Mouse (Mus musculus) heart, embryonic 15.5 days (tissue): ENCODE measurements at regions not wholly inside any gene's neighbourhood (a gene's known extent, or its start where the extent isn't known, plus 50 kb on each side); places are given as distances from the start of the nearest gene placed in this dataset.
A peak's percentile ranks its signal among the peaks of the same experiment; 100 is the strongest.

Source experiments
- ATAC-seq: fragments of 200-750 bp; cut with Nextera tagmentation; replicated peaks from 2 replicates; pipeline ENCODE4 v1.8.0; 2017; ENCODE audit warnings: low read depth, moderate TSS enrichment; ENCODE audit not compliant: insufficient number of reproducible peaks, insufficient read depth, low FRiP score
- H3K27ac ChIP-seq: fragments of 300-500 bp; sonication (generic); 2 replicates; pipeline ENCODE4 v1.5.1; 2015; ENCODE audit warnings: mild to moderate bottlenecking, inconsistent platforms
- H3K27me3 ChIP-seq: fragments of 300-500 bp; sonication (generic); 2 replicates; pipeline ENCODE4 v1.6.1; 2015; ENCODE audit warnings: inconsistent platforms
- H3K36me3 ChIP-seq: fragments of 300-500 bp; sonication (generic); 2 replicates; pipeline ENCODE4 v1.6.1; 2015; ENCODE audit warnings: mild to moderate bottlenecking, inconsistent platforms
- H3K4me1 ChIP-seq: fragments of 300-500 bp; sonication (generic); replicated peaks from 2 replicates; pipeline ENCODE4 v1.6.1; 2015; ENCODE audit warnings: inconsistent platforms
- H3K4me2 ChIP-seq: fragments of 300-500 bp; sonication (generic); 2 replicates; pipeline ENCODE4 v1.6.1; 2015; ENCODE audit warnings: inconsistent platforms, mild to moderate bottlenecking, moderate library complexity
- H3K4me3 ChIP-seq: fragments of 300-500 bp; sonication (generic); 2 replicates; pipeline ENCODE4 v1.5.1; 2015; ENCODE audit warnings: mild to moderate bottlenecking, inconsistent platforms
- H3K9ac ChIP-seq: fragments of 300-500 bp; sonication (generic); 2 replicates; pipeline ENCODE4 v1.6.1; 2015; ENCODE audit warnings: mild to moderate bottlenecking, inconsistent platforms
- H3K9me3 ChIP-seq: fragments of 300-500 bp; sonication (generic); replicated peaks from 2 replicates; pipeline ENCODE4 v1.6.1; 2016; ENCODE audit warnings: inconsistent platforms
- WGBS: fragments of 180-500 bp; shearing (Covaris S2); methylation state at CpG from one replicate; pipeline ENCODE4 v1.1.7; 2015; ENCODE audit warnings: mixed read lengths; 5-methylcytosine and 5-hydroxymethylcytosine counted together

DNA sequence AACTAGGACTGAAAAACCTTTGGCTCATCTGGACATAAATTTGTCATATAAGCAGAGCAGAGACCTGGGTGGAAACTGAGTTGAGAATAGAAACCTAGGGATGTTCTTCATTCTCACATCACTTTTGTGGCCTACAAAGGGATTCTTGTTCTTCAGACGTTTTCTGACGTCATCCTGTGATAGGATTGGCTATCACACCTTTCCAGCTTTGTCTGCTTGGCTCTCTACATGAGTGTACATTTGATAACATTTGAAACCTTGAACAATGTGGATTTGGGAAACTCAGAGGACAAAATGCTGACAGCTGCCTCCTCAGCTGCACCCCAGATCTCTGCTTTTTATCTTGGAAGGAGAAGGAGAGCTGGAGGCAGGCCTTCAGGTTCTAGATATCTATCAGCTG is 589.7 kb upstream of the Fam160b2 start:
- WGBS = 39% methylated on average over 2 of the region's 2 CpGs
- Histone ChIP-seq H3K4me2 (no peak overlapping the region), H3K4me3 (no peak overlapping the region), H3K27me3 (no peaks in the 10 kb centered on the region), H3K36me3 (no peaks in the 10 kb centered on the region), H3K27ac (no peak overlapping the region), H3K9ac (no peak overlapping the region), H3K4me1 (no peaks in the 10 kb centered on the region), H3K9me3 (no peaks in the 10 kb centered on the region)
- ATAC-seq = no peak

DNA sequence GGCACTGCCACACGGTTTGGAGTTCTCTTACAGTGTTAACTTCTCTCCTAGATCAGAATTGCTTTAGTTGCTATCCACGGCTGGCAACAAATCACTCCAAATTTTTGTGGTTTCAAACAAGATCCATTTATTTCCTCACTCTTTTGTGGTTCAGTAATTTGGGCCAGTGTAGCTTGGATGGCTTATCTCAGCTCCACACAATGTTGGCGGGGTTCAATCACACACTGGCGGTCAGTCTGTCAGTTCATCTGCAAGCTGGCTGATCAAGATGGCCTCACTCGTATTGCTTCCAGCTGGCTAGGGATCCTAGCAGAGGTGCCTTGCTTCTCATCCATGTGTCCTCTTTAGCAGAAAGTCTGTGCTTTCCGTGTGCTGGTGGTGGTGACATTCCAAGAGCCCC is 577.7 kb upstream of the Fam160b2 start:
- Histone ChIP-seq H3K9ac (no peak overlapping the region), H3K36me3 (no peaks in the 10 kb centered on the region), H3K27ac (no peak overlapping the region), H3K4me1 (no peaks in the 10 kb centered on the region), H3K9me3 (no peaks in the 10 kb centered on the region), H3K4me3 (no peak overlapping the region), H3K4me2 (no peak overlapping the region), H3K27me3 (no peaks in the 10 kb centered on the region)
- ATAC-seq = no peak
- 60% methylated on average over 6 of the region's 6 CpGs for WGBS

DNA sequence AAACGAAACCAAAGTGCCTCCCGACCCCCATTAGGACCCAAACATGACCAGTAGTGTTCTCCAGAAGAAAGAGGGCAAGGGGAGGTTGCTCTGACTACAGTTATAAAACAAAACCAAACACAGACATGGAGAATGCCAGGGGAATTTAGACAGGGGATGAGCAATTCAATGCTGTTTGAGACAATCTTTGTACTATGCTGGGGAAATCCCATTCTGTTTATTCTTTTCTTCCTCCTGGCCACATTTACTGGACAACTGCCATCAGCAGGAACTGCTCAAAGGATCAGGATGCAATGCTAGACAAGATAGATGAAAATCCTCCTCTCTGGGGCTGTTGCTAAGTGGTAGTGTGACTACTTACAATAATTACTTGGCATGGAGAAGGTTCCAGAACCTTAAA is 574.5 kb upstream of the Fam160b2 start:
- H3K4me1 ChIP-seq = no peaks in the 10 kb centered on the region
- WGBS = 76% methylated on average over 2 of the region's 2 CpGs
- no peak overlapping the region for H3K4me2 ChIP-seq
- no peaks in the 10 kb centered on the region for H3K9me3 ChIP-seq
- no peak overlapping the region for H3K4me3 ChIP-seq
- no peak overlapping the region for H3K27ac ChIP-seq
- H3K9ac ChIP-seq = no peak overlapping the region
- no peaks in the 10 kb centered on the region for H3K27me3 ChIP-seq
- H3K36me3 ChIP-seq = no peaks in the 10 kb centered on the region
- no peak for ATAC-seq

DNA sequence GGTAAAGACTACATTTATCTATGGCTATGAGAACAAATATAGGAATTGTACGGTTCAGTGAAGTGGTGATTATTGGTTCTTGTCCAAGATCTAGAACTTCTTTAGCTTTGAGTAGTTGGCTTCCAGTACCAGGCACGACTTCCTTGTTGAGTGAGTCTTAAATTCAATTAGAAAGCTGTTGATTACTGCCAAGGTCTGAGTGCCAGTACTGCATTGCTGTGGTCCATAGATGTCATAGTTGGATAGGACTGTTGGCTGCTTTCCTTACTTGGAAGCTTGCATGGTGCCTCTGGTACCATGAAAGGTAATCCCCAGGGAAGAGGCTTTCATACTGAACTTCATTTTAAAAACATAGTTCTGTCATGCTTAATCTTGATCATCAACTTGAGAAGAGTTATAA is 559.9 kb upstream of the Fam160b2 start:
- H3K4me2 ChIP-seq = no peak overlapping the region
- no peaks in the 10 kb centered on the region for H3K27me3 ChIP-seq
- no peaks in the 10 kb centered on the region for H3K36me3 ChIP-seq
- no peak for ATAC-seq
- H3K9ac ChIP-seq = no peak overlapping the region
- H3K4me3 ChIP-seq = no peak overlapping the region
- 67% methylated on average over 2 of the region's 2 CpGs for WGBS
- no peak overlapping the region for H3K27ac ChIP-seq
- no peaks in the 10 kb centered on the region for H3K4me1 ChIP-seq
- H3K9me3 ChIP-seq = no peaks in the 10 kb centered on the region

DNA sequence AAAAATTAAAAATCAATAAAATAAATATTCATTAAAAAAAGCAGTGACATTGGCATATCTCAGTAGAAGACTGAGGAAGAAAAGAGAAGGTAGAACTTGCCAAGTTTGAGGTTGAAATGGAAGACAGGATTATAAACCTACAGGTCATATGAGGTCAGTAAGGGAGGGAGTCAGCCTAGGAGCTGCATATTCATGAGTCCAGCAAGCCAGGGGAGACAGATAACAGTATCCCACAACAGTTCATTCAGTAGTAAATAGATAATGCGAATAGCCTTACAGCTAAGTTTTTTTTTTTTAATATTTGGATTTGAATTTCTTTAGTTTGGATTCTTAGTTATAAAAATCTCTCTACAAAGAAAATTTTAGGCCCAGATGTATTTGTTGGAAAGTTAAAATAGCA is 542.8 kb upstream of the Fam160b2 start:
- Histone ChIP-seq H3K36me3 (no peaks in the 10 kb centered on the region), H3K27ac (no peak overlapping the region), H3K9me3 (no peaks in the 10 kb centered on the region), H3K4me1 (no peaks in the 10 kb centered on the region), H3K27me3 (no peaks in the 10 kb centered on the region), H3K4me3 (no peak overlapping the region), H3K9ac (no peak overlapping the region), H3K4me2 (no peak overlapping the region)
- no peak for ATAC-seq
- 96% methylated on average over 1 of the region's 1 CpGs for WGBS

DNA sequence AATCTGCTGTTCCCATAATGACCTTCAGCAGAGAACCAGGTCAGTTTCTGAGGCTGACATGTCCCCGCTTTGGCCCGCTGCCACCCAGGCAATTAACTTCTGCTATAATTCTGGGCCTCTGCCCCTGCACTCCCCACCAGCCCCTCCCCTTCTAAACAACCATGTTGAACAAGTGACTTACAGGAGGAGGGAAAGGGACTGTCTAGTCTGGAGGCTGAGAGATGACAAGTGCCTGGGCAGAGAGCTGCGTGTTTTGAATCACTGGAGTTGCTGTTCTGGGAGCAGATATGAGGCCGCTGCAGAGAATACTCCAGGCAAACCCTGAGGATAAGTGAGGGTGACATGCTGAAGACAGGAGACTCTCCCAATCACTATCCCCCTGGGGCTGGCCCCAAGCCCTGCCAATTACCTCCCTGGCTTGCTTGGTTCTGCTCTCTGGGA is 530.2 kb upstream of the Fam160b2 start:
- no peaks in the 10 kb centered on the region for H3K27me3 ChIP-seq
- no peaks in the 10 kb centered on the region for H3K36me3 ChIP-seq
- no peaks in the 10 kb centered on the region for H3K9me3 ChIP-seq
- no peak overlapping the region for H3K4me3 ChIP-seq
- ATAC-seq = peak; percentile 94
- H3K4me2 ChIP-seq = peak overlapping the region; percentile 24
- 39% methylated on average over 4 of the region's 4 CpGs for WGBS
- peak overlapping the region; percentile 87 for H3K27ac ChIP-seq
- peaks cover 21% of the 10 kb centered on the region for H3K4me1 ChIP-seq
- H3K9ac ChIP-seq = no peak overlapping the region

DNA sequence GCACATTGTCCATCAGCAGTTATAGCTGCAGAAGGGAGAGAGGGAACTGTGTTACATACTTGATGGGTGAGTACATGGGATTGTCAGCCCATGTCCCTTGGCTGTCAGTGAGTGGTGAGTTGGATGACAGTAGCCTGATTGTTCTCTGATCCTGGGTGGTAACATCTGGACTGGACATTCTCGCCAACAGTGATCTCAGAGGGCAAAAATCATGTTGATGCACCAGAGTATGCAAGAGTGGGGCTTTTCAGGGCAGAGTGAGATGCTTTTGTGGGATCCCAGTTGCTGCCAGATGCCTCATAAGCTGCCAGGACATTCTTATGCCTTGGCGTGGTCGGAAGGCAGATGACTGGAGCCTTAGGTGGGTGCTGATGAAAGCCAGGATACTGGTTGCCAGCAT is 528.9 kb upstream of the Fam160b2 start:
- H3K4me3 ChIP-seq = no peak overlapping the region
- peak overlapping the region; percentile 13; the same call in 1 of the 2 replicates for H3K27ac ChIP-seq
- WGBS = 44% methylated on average over 3 of the region's 3 CpGs
- H3K9me3 ChIP-seq = no peaks in the 10 kb centered on the region
- H3K4me2 ChIP-seq = no peak overlapping the region
- no peak overlapping the region for H3K9ac ChIP-seq
- peaks cover 21% of the 10 kb centered on the region for H3K4me1 ChIP-seq
- no peaks in the 10 kb centered on the region for H3K36me3 ChIP-seq
- no peak for ATAC-seq
- H3K27me3 ChIP-seq = no peaks in the 10 kb centered on the region

DNA sequence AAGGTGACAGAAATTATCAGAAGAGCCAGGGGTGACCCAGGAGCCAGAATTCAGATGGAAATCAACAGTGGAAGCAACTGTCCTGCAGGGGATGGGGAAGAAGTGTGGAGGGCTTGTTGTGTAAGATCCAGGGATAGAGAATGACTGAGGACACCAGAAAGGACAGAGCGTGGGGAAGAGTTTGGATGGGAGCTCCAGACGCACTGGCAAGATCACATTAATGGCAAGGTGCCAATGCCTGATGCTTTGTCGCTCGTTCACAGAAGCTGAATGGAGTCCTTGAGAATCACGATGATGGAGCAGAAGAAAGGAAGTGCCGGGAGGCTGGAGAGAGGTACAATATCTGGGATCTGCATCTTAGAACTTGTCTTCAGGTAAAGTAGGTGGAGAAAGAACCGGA is 519.0 kb upstream of the Fam160b2 start:
- WGBS = 58% methylated on average over 7 of the region's 7 CpGs
- no peak for ATAC-seq
- Histone ChIP-seq H3K9me3 (no peaks in the 10 kb centered on the region), H3K4me2 (no peak overlapping the region), H3K27me3 (no peaks in the 10 kb centered on the region), H3K9ac (no peak overlapping the region), H3K36me3 (no peaks in the 10 kb centered on the region), H3K27ac (no peak overlapping the region), H3K4me1 (no peaks in the 10 kb centered on the region), H3K4me3 (no peak overlapping the region)

DNA sequence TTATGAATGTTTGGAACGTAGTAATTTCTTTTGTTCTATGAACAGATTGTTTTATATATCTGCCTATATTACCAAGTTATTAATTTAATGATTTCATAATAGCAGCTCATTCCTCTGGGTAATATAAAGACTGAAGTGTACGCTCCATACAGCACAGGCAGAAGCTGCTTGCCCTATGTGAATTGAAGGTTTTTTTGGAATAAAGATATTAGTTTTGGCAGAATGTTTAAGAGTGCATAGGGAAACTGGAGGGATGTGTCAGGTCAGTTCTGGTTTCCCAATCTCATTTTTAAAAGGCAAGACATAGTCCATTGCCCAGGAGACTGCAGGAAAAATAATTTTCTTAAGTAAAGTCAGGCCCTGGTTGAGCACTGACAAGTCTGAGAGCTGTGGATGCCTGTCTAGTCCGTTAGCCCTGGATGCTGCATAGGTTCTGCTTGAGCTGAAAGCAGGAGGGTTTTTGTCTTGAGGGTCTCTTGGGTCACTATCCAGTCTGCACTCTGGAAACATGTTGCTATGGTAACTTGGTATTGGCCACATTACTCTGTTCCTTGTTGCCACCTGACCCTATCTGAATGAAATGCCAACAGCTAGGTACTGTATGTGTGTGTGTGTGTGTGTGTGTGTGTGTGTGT is 516.3 kb upstream of the Fam160b2 start:
- ATAC-seq = no peak
- Histone ChIP-seq H3K27ac (no peak overlapping the region), H3K9me3 (no peaks in the 10 kb centered on the region)

DNA sequence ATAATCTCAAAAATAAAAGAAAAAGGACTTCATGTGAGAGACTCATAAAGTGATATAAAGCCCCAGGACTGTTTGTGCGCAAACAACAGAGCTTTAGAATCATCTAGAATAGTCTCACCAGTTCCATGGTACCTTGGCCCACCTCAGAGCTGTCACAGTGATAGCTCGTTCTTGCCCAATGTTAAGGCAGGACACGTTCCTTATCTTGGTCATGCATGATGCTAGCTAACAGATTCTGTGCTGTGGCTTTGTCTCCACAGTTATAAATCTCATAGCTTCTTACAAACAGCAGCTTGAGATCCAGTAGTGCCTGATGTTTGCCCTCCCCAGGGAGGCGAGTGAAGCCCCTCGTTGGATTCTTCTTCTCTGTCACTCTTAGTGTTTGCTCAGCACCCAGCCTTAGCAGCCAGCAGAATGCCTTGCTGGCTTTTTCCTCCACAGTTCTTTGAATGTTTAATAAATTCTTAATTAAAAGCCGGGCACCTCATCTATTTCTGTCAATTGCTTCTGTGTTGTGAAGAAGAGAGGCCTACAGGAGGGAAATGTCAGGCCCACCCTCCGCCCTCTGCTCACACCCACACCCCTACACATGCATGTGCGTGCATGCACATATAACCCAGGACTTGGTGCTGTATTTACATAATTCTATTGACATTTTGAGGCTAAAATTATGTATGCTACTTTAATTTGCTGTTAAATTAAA is 515.6 kb upstream of the Fam160b2 start:
- H3K4me3 ChIP-seq = no peak overlapping the region
- no peaks in the 10 kb centered on the region for H3K9me3 ChIP-seq
- ATAC-seq = no peak
- no peak overlapping the region for H3K27ac ChIP-seq
- H3K9ac ChIP-seq = no peak overlapping the region
- H3K36me3 ChIP-seq = no peaks in the 10 kb centered on the region
- WGBS = 71% methylated on average over 8 of the region's 8 CpGs
- no peaks in the 10 kb centered on the region for H3K4me1 ChIP-seq
- H3K4me2 ChIP-seq = no peak overlapping the region
- no peaks in the 10 kb centered on the region for H3K27me3 ChIP-seq

More for the DNA sequence above, 516.3 kb upstream of the Fam160b2 start:
- H3K4me2 ChIP-seq = no peak overlapping the region
- 79% methylated on average over 3 of the region's 3 CpGs for WGBS
- no peak overlapping the region for H3K9ac ChIP-seq
- H3K27me3 ChIP-seq = no peaks in the 10 kb centered on the region
- H3K36me3 ChIP-seq = no peaks in the 10 kb centered on the region
- H3K4me1 ChIP-seq = no peaks in the 10 kb centered on the region
- no peak overlapping the region for H3K4me3 ChIP-seq

DNA sequence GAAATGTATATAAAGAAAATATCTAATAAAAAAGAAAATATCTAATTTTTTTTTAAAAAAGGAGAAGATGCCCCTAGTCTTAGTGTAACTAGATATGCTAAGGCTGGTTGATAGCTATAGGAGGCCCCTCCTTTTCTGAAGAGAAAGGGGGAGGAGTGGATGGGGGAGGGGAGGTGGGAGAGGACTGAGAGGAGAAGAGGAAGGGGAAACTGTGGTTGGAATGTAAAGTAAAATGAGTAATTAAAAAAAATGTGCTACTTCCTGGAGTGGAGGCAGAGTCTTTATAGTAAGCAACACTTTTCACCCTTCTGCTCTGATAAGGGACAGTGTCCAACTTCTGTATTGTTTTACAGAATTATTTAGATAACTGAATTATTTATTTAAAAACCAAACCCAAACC is 513.6 kb upstream of the Fam160b2 start:
- no peak overlapping the region for H3K4me2 ChIP-seq
- H3K4me1 ChIP-seq = no peaks in the 10 kb centered on the region
- H3K36me3 ChIP-seq = no peaks in the 10 kb centered on the region
- no peak for ATAC-seq
- no peak overlapping the region for H3K9ac ChIP-seq
- no peak overlapping the region for H3K4me3 ChIP-seq
- no peak overlapping the region for H3K27ac ChIP-seq
- no peaks in the 10 kb centered on the region for H3K9me3 ChIP-seq
- H3K27me3 ChIP-seq = no peaks in the 10 kb centered on the region

DNA sequence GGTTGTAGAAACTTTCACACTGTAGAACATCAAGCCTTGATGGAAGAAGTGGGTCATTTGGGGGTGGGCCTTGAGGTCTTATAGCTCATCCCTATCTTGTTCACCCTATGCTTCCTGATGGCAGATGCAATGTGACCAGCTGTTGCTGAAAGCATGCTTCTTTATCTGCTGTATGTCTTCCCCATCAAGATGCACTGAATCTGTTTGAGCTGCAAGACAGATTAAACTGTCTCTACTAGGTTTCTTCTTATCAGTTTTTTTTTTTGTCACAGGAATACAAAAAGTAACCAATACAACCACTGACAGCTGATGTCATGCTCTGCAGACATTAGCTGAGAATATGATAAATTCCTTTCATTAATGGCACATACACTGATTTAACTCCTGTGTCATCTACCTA is 505.0 kb upstream of the Fam160b2 start:
- Histone ChIP-seq H3K27me3 (no peaks in the 10 kb centered on the region), H3K4me3 (no peak overlapping the region), H3K4me1 (no peaks in the 10 kb centered on the region), H3K9ac (no peak overlapping the region), H3K27ac (no peak overlapping the region), H3K36me3 (no peaks in the 10 kb centered on the region), H3K9me3 (no peaks in the 10 kb centered on the region), H3K4me2 (no peak overlapping the region)
- no peak for ATAC-seq
